10 mouse cellular contexts compared by ENCODE assay signal in genomic region chr5:24778843-24779140, GRCm38 (mm10). TPM values are rescaled to one million over a fixed set of nuclear protein-coding genes. Genes with fewer than 3 reads are reported as not detected.
A peak's percentile ranks its signal among the peaks of the same experiment; 100 is the strongest.
DNase-seq lines count a peak whose midpoint lies in the region; ATAC-seq and TF ChIP-seq lines count a peak whose summit lies in the region.
"Had no signal": no experiment of that assay in that cellular context is flagged by ENCODE, and none has a peak within 500 bp of the region (broad histone marks: within the 10 kb centered on the region; RNA-seq: fewer than 3 reads in every experiment).

No protein-coding gene starts in this region.

- H3K4me2 ChIP-seq in lung, embryonic 15.5 days, result peak overlapping the region; percentile 6; the same call in 1 of the 2 replicates
- peak overlapping the region; percentile 32 for H3K4me2 ChIP-seq in forebrain, embryonic 12.5 days
- H3K4me2 ChIP-seq in hindbrain, postnatal 0 days (ENCODE audit: low read depth, low read length), result peak overlapping the region; percentile 42
- peak overlapping the region; percentile 41 for H3K4me2 ChIP-seq in neural tube, embryonic 13.5 days

- WGBS in lung, embryonic 15.5 days, result 47% methylated on average over 13 of the region's 13 CpGs
- 42% methylated on average over 13 of the region's 13 CpGs for WGBS in forebrain, embryonic 12.5 days
- 29% methylated on average over 13 of the region's 13 CpGs for WGBS in hindbrain, postnatal 0 days
- 36% methylated on average over 13 of the region's 13 CpGs for WGBS in neural tube, embryonic 13.5 days

- no peaks in the 10 kb centered on the region for H3K9me3 ChIP-seq in lung, embryonic 15.5 days
- 0 out of 2 replicates have a peak, but pooled peaks cover 4% of the 10 kb centered on the region for H3K9me3 ChIP-seq in forebrain, embryonic 12.5 days
- H3K9me3 ChIP-seq in hindbrain, postnatal 0 days (ENCODE audit: low read length), result no peaks in the 10 kb centered on the region
- no peaks in the 10 kb centered on the region for H3K9me3 ChIP-seq in neural tube, embryonic 13.5 days

- H3K27me3 ChIP-seq in lung, embryonic 15.5 days, result no peaks in the 10 kb centered on the region; the same call in 1 of the 2 replicates
- peaks cover 19% of the 10 kb centered on the region; the same call in 1 of the 2 replicates for H3K27me3 ChIP-seq in forebrain, embryonic 12.5 days
- no peaks in the 10 kb centered on the region for H3K27me3 ChIP-seq in hindbrain, postnatal 0 days (ENCODE audit: insufficient read depth, low read length)
- H3K27me3 ChIP-seq in neural tube, embryonic 13.5 days, result peaks cover 12% of the 10 kb centered on the region; the same call in 1 of the 2 replicates
- H3K27me3 ChIP-seq: Patski had no signal

- no peaks in the 10 kb centered on the region for H3K4me1 ChIP-seq in lung, embryonic 15.5 days
- peaks cover 12% of the 10 kb centered on the region for H3K4me1 ChIP-seq in forebrain, embryonic 12.5 days
- no peaks in the 10 kb centered on the region; the same call in 1 of the 2 replicates for H3K4me1 ChIP-seq in hindbrain, postnatal 0 days (ENCODE audit: insufficient read depth, low read length)
- H3K4me1 ChIP-seq in neural tube, embryonic 13.5 days (replicated peaks), result peaks cover 10% of the 10 kb centered on the region

- no peak for DNase-seq in lung, postnatal 36 days
- DNase-seq in hindbrain, postnatal 0 days (ENCODE audit: low spot score), result no peak
- DNase-seq in retina, embryonic 14.5 days (ENCODE audit: low spot score), result no peak
- no peak for DNase-seq in layer of hippocampus, adult 2 months (ENCODE audit: low spot score in 2 of 2)
- DNase-seq: kidney, postnatal 36 days had no signal

- no peak overlapping the region for H3K9ac ChIP-seq in lung, embryonic 15.5 days
- H3K9ac ChIP-seq in forebrain, embryonic 12.5 days, result no peak overlapping the region
- H3K9ac ChIP-seq in hindbrain, postnatal 0 days (replicated peaks; ENCODE audit: low read length), result no peak overlapping the region
- peak overlapping the region; percentile 28; the same call in 1 of the 2 replicates for H3K9ac ChIP-seq in neural tube, embryonic 13.5 days

- H3K27ac ChIP-seq in lung, embryonic 15.5 days, result no peak overlapping the region
- no peak overlapping the region for H3K27ac ChIP-seq in forebrain, embryonic 12.5 days
- H3K27ac ChIP-seq in hindbrain, postnatal 0 days, result no peak overlapping the region
- no peak overlapping the region for H3K27ac ChIP-seq in neural tube, embryonic 13.5 days (replicated peaks)
- H3K27ac ChIP-seq in layer of hippocampus, adult 2 months, result no peak overlapping the region

- no peak for TF ChIP-seq CTCF in hindbrain, postnatal 0 days (IDR thresholded peaks at IDR 0.05; ENCODE audit: low read depth)
- no peak for TF ChIP-seq CTCF in layer of hippocampus, adult 2 months (conservative IDR thresholded peaks at IDR 0.05)

- H3K36me3 ChIP-seq in lung, embryonic 15.5 days, result no peaks in the 10 kb centered on the region
- H3K36me3 ChIP-seq in forebrain, embryonic 12.5 days (replicated peaks), result no peaks in the 10 kb centered on the region
- no peaks in the 10 kb centered on the region for H3K36me3 ChIP-seq in hindbrain, postnatal 0 days (ENCODE audit: insufficient read depth, low read length)
- H3K36me3 ChIP-seq in neural tube, embryonic 13.5 days, result no peaks in the 10 kb centered on the region

- H3K4me3 ChIP-seq in lung, embryonic 15.5 days, result no peak overlapping the region
- no peak overlapping the region for H3K4me3 ChIP-seq in forebrain, embryonic 12.5 days (replicated peaks)
- 0 out of 2 replicates have a peak overlapping the region, but pooled peaks have one; percentile 13 for H3K4me3 ChIP-seq in hindbrain, postnatal 0 days (ENCODE audit: low read length)
- peak overlapping the region; percentile 9; the same call in 1 of the 2 replicates for H3K4me3 ChIP-seq in neural tube, embryonic 13.5 days
- H3K4me3 ChIP-seq in layer of hippocampus, adult 2 months, result no peak overlapping the region

- ATAC-seq in lung, embryonic 15.5 days (ENCODE audit: borderline replicate concordance, extremely low read depth, low FRiP score, low TSS enrichment), result no peak
- ATAC-seq in forebrain, embryonic 12.5 days (ENCODE audit: low FRiP score), result no peak
- peak; percentile 40; the same call in 1 of the 2 replicates for ATAC-seq in hindbrain, postnatal 0 days
- peak; percentile 19; the same call in 1 of the 2 replicates for ATAC-seq in neural tube, embryonic 13.5 days (ENCODE audit: low read depth)
- ATAC-seq: Patski had no signal

RNA-seq across cellular contexts. Expression of gene Crygn, which starts 21.0 kb away (rescaled TPM):
- polyA plus RNA-seq in lung, embryonic 15.5 days (2015; fragmentation: Nextera tagmentation; extraction: Ambion mirVana), result 2.0 and 2.2 TPM in 2 replicates
- polyA plus RNA-seq in forebrain, embryonic 12.5 days (2016; fragmentation: Nextera tagmentation; extraction: Ambion mirVana), result not detected in 2 replicates
- total RNA-seq in hindbrain, postnatal 0 days (2014; rRNA removed), result not detected in 2 replicates
- 4.7 and 5.4 TPM in 2 replicates for polyA plus RNA-seq in hindbrain, postnatal 0 days (2015; fragmentation: Nextera tagmentation; extraction: Ambion mirVana)
- 1.5 TPM in 1 of 2 replicates, not detected in the other for polyA plus RNA-seq in neural tube, embryonic 13.5 days (2015; fragmentation: Nextera tagmentation; extraction: Ambion mirVana)
- total RNA-seq in layer of hippocampus, adult 2 months (2021), result not detected
- total RNA-seq: neutrophil, adult 5-6 weeks had no signal
- polyA plus RNA-seq: Patski had no signal

RNA-seq across cellular contexts. Expression of gene Wdr86, which starts 48.3 kb away (rescaled TPM):
- polyA plus RNA-seq in lung, embryonic 15.5 days (2015; fragmentation: Nextera tagmentation; extraction: Ambion mirVana), result 36.3 and 37.2 TPM in 2 replicates
- 6.6 and 10.1 TPM in 2 replicates for polyA plus RNA-seq in forebrain, embryonic 12.5 days (2016; fragmentation: Nextera tagmentation; extraction: Ambion mirVana)
- total RNA-seq in hindbrain, postnatal 0 days (2014; rRNA removed), result 15.4 and 16.0 TPM in 2 replicates
- polyA plus RNA-seq in hindbrain, postnatal 0 days (2015; fragmentation: Nextera tagmentation; extraction: Ambion mirVana), result 7.8 and 8.0 TPM in 2 replicates
- polyA plus RNA-seq in neural tube, embryonic 13.5 days (2015; fragmentation: Nextera tagmentation; extraction: Ambion mirVana), result 5.8 and 7.6 TPM in 2 replicates
- 1 to 10 TPM in 1 of 2 experiments, under 1 TPM in 1; 0.44 to 1.4 TPM for total RNA-seq in layer of hippocampus, adult 2 months (2021)
- polyA plus RNA-seq: Patski had no signal

Comparison
In these comparisons a context has a peak if more than half of its experiments do, and no peak if none do; other contexts are left out.
1. ATAC-seq: peak in hindbrain, postnatal 0 days (single experiment) and neural tube, embryonic 13.5 days (single experiment); none in lung, embryonic 15.5 days (single experiment) and forebrain, embryonic 12.5 days (single experiment).
2. H3K4me3 ChIP-seq: peak in hindbrain, postnatal 0 days (single experiment) and neural tube, embryonic 13.5 days (single experiment); none in lung, embryonic 15.5 days (single experiment), forebrain, embryonic 12.5 days (single experiment) and layer of hippocampus, adult 2 months (single experiment).
3. Peak in every context shown above with its lines, with median percentiles within 50 percentile points of each other: H3K4me2 ChIP-seq.